Mouse (Mus musculus) skeletal muscle tissue, adult 2 months (tissue): Measurements from ENCODE around the gene Msh5.
"Not testable (repeated sequence)": the region's sequence is repeated elsewhere in the genome, so short reads cannot be mapped to it uniquely, and the experiment has no call there.

ENCODE experiments used
- DNase-seq: peaks from one replicate; pipeline ENCODE4 v3.0.0-alpha.2; 2012; ENCODE audit warnings: low read depth, low spot score

Msh5 gene

DNA sequence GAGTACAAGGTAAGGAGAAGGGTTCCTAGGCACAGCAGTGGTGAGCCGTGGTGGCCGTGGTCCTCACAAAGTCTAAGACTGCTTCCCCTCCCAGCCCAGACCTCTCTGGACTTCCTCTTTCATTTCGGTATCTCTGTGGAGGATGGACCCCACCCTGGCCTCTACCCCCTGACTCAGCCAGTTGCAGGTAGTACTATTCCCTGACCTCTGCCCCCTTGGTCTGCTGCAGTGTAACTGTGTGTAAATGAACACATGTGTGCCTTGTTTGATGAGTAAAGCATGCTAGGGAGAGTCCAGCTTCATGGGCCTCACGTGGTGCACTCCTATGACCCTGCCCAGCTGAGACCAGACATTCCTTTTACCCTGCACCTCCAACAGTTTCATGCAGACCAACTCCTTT is 22.8 kb downstream of the Msh5 start:
- DNase-seq, result no peak

DNA sequence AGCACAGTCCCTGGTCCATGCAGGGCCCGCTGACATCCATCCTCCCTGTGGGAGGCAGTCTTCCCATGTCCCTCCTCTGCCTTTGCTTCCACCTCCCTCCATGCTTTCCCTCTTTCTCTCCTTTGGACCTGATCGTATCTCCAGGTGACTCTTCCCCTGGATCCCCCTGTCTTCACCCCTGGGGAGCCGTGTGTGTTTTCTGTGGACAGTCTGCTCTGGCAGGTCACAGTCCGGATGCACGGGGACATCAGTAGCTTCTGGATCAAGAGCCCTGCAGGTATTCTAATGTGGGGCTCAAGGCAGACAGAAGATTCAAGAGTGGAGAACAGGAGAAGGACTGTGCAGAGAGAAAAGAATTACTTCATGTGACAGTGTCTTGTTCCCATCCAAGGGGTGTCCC is 23.3 kb downstream of the Msh5 start:
- no peak for DNase-seq

DNA sequence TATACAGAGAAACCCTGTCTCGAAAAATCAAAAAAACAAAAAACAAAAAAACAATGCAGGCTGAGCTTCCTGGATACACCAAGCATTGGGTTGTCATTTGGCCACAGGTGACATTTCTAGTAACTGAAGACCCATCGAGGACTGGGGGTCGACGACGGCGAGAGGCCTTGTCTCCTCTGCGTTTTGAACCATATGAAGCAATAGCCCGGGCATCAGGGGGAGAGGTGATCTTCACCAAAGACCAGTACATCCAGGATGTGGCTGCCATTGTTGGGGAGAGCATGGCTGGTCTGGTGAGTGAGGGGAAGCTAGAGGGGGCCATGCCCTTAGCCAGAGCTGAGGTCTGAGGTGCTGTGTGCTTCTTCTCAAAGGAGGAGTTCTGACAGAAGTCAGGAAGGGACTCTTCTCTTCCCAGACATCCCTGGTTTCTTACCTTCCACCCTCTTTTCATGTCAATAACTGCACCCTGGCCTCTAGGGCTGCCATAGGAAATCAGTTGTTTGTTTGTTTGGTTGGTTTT is 23.9 kb downstream of the Msh5 start:
- DNase-seq, result no peak

DNA sequence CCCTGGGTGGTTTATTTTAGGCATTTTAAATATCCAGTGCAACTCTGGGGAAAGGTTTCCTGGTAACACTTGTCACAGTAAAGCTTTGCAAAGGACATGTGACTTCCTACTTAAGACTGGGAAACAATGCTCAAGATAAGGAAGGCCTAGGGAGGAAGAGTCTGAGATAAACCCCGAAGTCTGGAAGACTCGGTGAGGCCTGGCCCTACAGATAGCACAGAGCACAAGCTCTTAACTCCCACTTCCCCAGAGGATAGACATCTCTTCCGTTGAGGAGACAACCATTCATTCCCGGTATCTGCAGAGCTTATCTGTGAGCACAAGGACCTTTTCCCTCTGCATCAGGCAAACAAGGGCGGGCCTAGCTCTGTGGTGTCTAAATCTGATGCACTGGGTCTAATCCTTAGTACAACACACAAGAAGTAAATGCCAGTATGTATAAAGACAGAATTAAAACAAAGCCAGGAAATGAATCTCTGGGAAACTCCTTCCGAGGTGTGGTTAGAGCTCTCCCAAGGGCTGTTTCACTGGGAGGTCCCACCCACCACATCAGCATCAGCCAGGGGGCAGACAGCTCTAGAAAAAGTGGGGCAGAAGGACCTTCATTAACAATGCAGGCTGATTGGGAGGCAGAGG is 24.6 kb downstream of the Msh5 start:
- no peak for DNase-seq

DNA sequence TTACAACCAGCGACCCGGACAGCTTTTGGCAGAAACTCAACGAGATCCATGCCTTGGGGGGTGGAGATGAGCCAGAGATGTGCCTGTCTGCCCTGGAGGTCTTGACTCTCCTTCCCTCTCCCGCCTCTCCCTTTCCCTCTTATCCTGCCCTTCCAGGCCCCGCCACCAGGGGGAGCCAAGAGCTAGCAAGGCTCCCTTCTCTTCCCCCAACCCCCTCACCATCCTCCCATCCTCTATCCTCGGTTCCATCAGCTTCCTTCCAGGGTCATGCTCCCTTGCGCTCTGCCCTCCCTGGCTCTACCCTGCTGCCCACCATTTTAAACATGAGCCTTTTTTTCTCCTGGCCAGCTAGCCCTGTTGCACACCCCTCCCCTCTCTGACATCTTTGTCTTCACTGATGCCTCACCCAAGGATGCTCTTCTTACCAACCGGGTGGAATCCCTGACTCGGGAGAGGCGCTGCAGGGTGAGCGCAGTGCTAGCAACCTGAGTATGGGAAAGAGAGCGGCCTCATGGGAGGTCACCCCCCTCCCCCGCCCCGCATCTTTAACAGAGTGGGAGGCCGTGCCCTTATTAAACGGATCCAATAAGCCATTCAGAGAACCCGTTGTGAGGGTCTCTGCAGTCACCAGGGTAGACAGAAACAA is 25.3 kb downstream of the Msh5 start:
- DNase-seq, result peak; percentile 65

DNA sequence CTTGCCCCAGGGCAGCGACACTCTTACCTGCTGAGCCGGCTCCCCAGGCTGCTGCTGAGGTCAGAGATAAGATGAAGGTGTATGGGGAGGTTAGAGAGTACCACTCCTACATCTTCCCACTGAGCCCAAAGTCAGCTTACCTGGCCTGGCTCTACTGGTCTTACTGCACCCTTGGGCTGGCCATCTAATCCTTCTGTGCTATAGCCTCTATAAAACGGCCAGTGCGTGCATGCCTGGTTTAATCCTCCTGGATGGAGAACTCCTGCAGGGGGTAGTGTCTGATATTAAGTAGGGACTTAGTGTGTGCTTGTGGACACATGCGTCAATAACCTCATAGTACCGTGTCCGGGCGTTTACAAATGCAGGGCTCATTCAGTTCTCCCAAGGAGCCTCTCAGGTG is 26.0 kb downstream of the Msh5 start:
- DNase-seq, result no peak

DNA sequence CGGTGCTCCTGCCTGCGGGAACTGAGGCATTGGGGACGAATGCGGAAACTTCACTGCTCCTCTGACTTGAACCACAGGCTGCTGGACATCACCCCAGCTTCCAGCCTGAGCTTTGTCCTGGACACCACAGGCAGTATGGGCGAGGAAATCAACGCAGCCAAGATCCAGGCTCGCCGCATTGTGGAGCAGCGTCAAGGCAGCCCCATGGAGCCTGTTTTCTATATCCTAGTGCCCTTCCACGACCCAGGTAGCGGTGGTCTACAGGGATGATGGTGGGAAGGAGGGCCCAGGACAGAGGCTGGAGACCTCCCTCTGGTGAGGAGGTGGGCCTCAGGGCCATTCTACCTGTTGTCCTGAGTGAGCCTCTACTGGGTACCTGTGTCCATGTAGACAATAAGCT is 26.7 kb downstream of the Msh5 start:
- no peak for DNase-seq

DNA sequence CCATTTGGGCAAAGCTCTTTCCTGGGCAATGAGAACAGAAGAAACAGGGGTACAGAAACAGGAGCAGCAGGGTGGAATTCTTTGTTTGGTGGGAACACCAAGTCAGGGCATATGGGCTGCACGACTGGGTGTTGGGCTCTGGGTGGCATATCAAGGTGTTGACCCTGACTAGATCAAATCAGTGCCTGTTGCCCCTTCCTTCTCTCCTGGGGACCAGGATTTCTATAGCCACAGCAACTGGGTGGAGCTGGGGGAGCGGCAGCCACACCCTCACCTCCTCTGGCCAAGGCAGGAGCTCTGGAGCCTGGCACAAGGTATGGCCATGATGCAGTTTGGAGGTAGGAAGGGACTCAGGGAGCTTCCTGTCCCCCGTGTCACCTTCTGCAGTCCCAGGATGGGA is 28.4 kb downstream of the Msh5 start:
- DNase-seq, result no peak

DNA sequence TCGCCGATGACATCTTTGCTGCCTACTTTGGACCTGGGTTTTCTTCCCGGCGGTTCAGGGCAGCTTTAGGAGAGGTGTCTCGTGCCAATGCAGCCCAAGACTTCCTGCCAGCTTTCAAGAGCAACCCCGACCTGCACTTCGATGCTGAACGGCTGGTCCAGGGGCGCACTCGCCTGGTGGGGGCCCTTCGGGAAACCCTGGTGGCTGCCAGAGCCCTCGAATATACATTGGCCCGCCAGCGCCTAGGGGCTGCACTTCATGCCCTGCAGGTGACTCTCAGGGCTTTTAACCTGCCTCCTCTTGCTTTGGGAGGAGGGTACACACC is 28.9 kb downstream of the Msh5 start:
- no peak for DNase-seq

DNA sequence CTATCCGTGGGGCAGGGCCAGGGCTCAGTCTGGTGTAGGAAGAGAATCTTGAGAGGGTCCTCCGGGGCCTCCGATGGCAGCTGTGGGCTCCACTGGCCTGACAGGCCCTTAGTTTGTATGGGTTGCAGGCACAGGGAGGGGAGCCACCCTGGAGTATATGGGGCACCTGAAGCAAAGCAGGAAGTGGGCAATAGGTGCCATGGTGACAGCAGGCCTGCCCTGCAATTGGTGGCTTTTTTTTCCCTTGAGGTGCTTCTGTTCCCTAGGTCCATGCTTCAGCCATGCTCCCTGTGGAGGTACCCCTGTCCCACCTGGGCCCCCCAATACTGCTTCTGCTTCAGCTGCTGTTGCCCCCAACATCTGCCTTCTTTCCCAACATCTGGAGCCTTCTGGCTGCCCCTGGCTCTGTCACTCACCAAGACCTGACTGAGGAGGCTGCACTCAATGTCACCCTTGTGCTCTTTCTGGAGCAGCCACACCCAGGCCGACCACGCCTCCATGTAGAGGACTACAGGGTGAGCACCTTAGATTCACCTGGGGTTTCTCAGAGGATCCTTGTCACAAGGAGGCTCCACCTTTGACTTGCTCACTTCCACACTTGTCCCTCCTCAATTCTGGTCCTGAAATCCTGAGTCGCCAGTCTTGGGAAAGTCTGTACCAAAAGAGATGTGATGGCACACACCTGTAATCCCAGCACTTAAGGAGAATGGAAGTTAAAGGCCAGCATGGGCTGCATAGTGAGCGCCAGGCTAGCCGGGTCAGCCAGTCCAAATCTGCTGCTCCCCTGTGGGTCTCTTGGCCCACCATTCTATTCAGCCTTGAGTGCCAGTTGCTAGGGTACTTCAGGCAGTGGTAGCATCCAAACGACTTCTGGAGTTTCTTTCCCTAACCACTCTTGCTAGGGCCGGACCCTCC is 29.5 kb downstream of the Msh5 start:
- DNase-seq, result no peak

DNA sequence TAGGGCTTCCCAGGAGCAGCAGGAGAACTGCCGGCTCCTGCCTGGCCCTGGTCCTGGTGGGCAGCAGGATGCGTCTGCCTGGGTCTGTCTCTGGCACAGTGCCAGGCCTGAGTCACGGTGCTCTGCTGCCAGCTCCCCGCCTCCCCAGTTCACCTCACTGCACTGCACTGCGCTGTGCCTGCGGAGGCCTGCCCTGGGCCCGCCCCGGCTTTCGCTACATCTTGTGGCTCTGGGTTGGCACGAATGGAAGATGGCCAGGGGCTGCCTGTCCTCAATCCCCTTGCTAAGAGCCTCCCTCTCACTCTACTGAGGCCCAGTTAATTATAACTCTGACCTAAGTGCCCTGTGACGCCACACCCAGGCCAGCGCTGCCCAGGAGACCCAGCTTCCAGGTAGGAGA is 30.2 kb downstream of the Msh5 start, which contains the start of gene Vwa7:
Gene Vwa7, plus strand, starts transcription at position 204 of the 400 bp plus-strand sequence.
- peak; percentile 77 for DNase-seq

DNA sequence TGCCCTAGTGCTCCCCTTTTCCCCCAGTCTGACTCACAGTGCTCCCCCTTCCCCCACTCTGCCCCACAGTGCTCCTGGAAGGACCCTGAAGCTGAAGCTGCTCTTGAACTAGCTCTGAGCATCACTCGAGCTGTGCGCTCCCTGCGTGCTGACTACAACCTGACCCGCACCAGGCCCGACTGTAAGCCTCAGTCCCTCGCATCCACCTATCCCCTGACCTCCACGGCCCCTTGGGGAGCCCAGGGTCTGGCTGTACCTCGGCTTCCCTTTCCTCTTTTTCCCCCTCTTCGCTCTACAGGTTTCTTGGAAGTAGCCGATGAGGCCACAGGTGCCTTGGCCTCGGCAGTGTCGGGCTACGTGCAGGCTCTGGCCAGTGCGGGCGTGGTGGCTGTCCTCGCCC is 31.2 kb downstream of the Msh5 start:
- DNase-seq, result no peak

DNA sequence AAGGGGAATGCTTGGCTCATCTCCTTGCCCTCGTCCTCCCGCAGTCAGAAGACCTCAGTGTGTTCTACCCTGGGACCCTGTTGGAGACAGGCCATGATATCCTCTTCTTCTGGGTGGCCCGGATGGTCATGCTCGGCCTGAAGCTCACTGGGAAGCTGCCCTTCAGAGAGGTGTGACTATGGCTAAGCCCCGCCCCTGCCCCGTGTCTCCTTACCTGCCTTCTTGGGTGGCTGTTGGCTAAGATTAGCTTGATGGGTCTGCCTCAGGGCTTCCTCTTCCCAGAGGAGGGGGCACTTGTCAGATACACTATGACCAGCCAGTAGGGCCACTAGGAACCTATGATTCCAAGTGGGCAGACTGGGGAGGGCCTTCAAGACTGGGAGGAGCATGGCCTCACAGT is 33.3 kb downstream of the Msh5 start:
- DNase-seq, result no peak

DNA sequence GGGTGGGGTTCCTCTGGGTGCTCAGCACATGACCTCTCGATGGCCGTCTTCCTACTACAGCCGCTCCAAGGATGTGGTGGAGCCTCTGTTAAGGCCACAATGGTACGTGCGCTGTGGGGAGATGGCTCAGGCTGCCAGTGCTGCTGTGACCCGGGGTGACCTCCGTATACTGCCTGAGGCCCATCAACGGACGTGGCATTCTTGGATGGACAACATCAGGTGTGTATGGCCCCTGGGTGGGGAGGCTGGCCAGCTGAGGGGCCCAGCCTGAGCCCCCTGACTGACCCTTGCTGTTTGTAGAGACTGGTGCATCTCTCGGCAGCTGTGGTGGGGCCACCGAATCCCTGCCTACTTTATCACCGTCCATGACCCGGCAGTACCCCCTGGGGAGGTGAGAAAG is 34.1 kb downstream of the Msh5 start:
- no peak for DNase-seq

DNA sequence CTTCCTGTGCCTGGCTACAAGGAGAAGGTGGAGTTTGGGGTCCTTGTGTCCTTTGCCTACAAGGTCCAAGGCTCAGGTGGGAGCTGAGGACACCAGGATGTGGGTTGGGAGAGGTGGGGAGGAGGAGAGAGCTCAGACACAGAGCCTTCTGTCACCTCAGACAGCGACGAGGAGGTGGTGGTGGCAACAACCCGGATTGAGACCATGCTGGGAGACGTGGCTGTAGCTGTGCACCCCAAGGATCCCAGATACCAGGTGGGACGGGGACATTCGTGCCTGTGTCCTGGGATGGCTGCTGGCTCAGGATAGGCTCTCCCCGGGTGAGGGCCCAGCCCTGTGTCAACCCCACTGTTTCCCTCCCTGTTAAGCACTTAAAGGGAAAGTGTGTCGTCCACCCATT is 35.1 kb downstream of the Msh5 start:
- no peak for DNase-seq

DNA sequence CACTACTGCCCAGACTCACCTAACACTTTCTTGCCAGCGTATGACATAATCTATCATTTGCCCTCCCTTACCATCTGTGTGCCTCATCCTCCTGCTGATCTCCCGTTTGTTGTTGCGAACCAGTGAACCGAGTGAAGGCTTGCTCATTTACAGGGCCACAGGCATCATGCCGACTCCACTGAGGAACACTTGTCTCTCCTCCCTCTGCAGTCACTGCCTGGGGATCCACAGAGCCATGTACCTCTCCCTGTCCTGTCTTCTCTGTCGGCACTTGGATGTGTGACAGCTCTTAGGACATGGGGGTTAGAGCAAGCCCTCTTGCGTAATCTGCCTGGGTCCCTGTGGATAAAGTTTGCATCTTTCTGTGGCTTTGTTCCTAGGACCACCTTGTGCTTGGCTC is 37.0 kb downstream of the Msh5 start:
- DNase-seq, result no peak

DNA sequence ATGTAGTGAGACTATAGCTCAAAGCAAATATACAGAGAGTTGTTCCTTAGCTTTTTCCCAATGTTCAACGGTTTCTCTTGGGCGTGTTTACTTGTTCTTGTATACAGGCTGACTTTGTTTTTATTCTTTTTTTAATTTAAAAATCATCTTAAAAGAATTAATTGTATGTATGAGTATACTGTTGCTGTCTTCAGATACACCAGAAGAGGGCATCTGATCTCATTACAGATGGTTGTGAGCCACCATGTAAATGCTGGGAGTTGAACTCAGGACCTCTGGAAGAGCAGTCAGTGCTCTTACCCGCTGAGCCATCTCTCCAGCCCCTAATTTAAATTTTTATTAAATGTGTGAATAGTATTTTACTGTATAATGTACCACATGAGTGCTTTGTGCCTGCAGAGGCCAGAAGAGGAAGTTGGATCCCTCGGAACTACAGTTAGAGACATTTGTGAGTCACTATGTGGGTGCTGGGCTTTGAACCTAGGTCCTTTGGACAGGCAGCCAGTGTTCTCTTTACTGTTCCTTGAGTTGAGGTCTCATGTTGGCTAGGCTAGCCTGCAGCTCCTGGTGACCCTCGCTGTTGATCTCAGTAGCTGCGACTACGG is 39.1 kb downstream of the Msh5 start:
- no peak for DNase-seq

DNA sequence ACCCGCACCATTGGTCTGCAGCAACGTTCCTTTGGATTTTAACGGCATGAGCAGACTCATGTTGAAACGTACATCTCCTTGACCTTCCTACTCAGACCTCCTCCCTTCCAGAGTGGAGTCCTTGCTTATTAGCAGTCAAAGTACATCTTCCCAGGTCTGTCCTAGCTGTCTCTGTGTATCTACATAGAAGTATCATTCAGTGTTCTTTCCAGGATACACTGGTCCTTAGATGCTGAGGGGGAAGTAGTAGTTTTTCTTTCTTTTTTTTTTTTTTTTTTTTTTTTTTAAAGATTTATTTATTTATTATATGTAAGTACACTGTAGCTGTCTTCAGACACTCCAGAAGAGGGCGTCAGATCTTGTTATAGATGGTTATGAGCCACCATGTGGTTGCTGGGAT is 40.6 kb downstream of the Msh5 start:
- not testable (repeated sequence) for DNase-seq

DNA sequence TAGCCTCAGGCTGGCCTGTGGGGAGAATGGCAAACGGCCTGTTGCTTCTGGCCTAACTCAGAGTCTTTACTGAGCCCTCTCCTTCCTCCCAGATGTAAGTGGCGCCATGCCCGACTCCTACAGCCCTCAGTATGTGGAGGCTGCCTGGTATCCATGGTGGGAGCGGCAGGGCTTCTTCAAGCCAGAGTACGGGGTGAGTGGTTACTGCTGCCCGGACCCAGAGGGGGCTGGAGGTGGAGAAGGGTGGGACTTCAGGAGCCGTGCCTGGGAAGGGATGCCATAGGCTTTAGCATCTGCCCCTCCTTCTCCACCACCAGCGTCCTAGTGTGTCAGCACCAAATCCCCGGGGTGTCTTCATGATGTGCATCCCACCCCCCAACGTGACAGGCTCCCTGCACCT is 41.4 kb downstream of the Msh5 start:
- DNase-seq, result no peak

DNA sequence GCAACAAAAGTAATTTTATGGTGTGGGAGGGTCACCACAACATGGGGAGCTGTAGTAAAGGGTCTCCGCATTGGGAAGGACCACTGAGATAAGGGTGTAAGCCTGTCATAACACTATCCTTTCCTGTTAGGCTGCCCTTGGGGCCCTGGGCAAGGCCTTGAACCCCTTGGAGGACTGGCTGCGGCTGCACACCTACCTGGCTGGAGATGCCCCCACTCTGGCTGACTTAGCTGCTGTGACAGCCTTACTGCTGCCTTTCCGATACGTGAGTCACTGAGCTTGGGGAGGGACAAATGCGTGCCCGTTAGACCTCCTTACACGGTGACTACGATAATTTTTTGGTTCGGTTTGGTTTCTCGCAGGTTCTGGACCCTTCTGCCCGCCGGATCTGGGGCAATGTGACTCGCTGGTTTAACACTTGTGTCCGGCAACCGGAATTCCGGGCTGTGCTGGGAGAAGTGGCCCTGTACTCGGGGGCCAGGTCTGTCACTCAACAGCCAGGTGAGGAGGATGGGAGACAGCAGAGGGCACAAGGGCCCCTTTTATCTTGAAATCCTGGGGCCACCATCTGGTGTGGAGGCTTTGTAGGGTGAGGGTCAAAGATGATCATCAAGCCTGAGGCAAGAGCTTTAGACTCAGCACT is 42.3 kb downstream of the Msh5 start:
- DNase-seq, result no peak

DNA sequence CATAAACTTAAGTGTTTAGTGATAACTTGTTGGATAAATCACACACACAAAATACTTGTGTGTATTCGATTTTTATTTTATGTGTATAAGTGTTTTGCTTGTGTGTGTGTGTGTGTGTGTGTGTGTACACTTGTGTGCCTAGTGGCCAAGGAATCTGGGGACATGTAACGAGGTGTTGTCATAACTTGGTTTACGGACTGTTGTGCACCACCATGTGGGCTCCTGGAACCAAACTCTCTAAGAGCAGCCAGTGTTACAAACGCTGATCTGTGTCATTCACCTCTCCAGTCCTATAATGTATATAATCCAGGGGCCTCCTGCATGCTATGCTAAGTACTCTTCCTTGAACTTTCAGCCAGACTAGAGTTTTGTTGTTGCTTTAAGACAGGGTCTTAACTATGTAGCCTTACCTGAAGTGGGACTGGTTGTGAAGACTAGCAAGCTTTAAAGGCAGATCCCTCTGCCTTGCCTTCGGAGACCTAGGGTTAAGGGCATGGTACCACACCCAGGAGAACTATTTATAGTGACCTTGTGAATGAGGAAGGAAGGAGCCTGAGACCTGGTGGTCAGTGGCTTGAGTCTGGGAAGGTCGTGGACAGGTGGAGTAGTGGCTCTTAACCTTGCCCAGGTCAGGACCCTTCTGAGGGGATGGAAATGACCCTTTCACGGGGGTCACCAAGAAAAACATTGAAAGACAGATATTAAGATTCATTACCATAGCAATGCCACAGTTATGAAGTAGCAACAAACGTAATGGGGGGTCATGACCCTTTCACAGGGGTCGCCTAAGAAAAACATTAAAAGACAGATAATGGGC is 43.3 kb downstream of the Msh5 start:
- no peak for DNase-seq
